Comparison of ENCODE assay signal across 8 mouse cellular contexts in the genomic region with DNA sequence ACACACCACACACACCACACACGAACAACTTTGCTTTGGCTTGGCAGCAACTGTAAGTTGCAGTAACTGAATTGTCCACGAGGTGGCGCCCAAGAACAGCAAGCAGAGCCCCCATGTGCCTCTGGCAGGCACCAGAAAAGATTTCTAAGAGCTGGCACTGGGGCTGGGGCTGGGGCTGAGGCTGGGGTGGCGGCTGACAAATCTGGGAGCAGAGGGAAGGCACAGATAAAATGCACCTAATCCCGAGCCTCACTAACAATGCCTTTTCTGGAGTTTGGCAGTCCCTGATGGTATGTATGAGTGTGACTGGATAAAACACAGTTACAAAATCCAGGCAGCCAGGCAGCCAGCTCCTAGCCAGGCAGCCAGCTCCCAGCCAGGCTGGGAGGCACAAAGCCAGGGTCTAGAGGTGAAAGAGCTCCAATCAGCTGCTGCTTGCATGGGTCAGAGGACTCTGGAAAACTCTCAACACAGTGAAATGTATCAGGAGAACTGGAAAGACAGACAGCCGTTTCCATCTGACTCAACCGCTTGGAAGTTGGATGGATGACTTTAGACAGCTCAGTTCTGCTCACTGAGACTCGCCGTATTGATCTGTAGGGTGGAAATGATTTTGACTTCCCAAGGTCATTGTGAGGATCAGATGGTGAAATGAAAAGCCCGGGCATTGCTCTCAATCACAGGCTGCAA. TPM values are rescaled to one million over a fixed set of nuclear protein-coding genes. Genes with fewer than 3 reads are reported as not detected.
DNase-seq lines count a peak whose midpoint lies in the region; ATAC-seq and TF ChIP-seq lines count a peak whose summit lies in the region.
"Had no signal": no experiment of that assay in that cellular context is flagged by ENCODE, and none has a peak within 500 bp of the region (broad histone marks: within the 10 kb centered on the region; RNA-seq: fewer than 3 reads in every experiment).

No protein-coding gene starts in this region.

- H3K36me3 ChIP-seq in hindbrain, embryonic 14.5 days (replicated peaks; ENCODE audit: control insufficient read depth, insufficient read depth) = no peaks in the 10 kb centered on the region
- no peaks in the 10 kb centered on the region for H3K36me3 ChIP-seq in midbrain, embryonic 15.5 days (replicated peaks)

- TF ChIP-seq POLR2A in cerebellum, adult 2 months (IDR thresholded peaks at IDR 0.05; ENCODE audit: borderline replicate concordance, insufficient read depth, low read length) = no peak

- H3K9ac ChIP-seq in hindbrain, embryonic 14.5 days = no peak overlapping the region
- no peak overlapping the region for H3K9ac ChIP-seq in midbrain, embryonic 15.5 days

- no peak; the same call in 1 of the 2 replicates for ATAC-seq in hindbrain, embryonic 14.5 days (ENCODE audit: low FRiP score)
- peak; percentile 42; the same call in 1 of the 2 replicates for ATAC-seq in midbrain, embryonic 15.5 days (replicated peaks)

- H3K4me2 ChIP-seq in hindbrain, embryonic 14.5 days (replicated peaks) = no peak overlapping the region
- H3K4me2 ChIP-seq in midbrain, embryonic 15.5 days = 0 out of 2 replicates have a peak overlapping the region, but pooled peaks have one; percentile 3

- no peak overlapping the region for H3K27ac ChIP-seq in cerebellum, adult 2 months (ENCODE audit: insufficient read depth, low read length)
- H3K27ac ChIP-seq in hindbrain, embryonic 14.5 days = no peak overlapping the region
- H3K27ac ChIP-seq in midbrain, embryonic 15.5 days = no peak overlapping the region

- H3K4me1 ChIP-seq in cerebellum, adult 2 months (ENCODE audit: control insufficient read depth, insufficient read depth, low read length) = no peaks in the 10 kb centered on the region
- no peaks in the 10 kb centered on the region for H3K4me1 ChIP-seq in hindbrain, embryonic 14.5 days (replicated peaks; ENCODE audit: control insufficient read depth, insufficient read depth, low read length)
- H3K4me1 ChIP-seq in midbrain, embryonic 15.5 days = peaks cover 4% of the 10 kb centered on the region; the same call in 1 of the 2 replicates

- intact Hi-C loops in left cerebral cortex, postnatal 25 days (cut with DNase I) = loop anchor here (2.0 kb wide), 1 partner anchor 64 kb away; no protein-coding TSS in a partner anchor

- no peak overlapping the region for H3K4me3 ChIP-seq in cerebellum, adult 2 months (replicated peaks; ENCODE audit: insufficient read depth, low read depth, low read length)
- no peak overlapping the region for H3K4me3 ChIP-seq in hindbrain, embryonic 14.5 days (replicated peaks; ENCODE audit: low read length)
- no peak overlapping the region for H3K4me3 ChIP-seq in midbrain, embryonic 15.5 days
- H3K4me3 ChIP-seq: myocyte had no signal

- WGBS in cerebellum, adult 2 months = 16% methylated on average over 10 of the region's 10 CpGs
- WGBS in hindbrain, embryonic 14.5 days = 42% methylated on average over 10 of the region's 10 CpGs
- 41% methylated on average over 9 of the region's 10 CpGs for WGBS in midbrain, embryonic 15.5 days

- peak; percentile 86 for TF ChIP-seq CTCF in cerebellum, adult 2 months (IDR thresholded peaks at IDR 0.05; ENCODE audit: borderline replicate concordance, insufficient read depth, low read depth, low read length)

- H3K9me3 ChIP-seq in hindbrain, embryonic 14.5 days (ENCODE audit: control insufficient read depth, low read length) = no peaks in the 10 kb centered on the region
- no peaks in the 10 kb centered on the region for H3K9me3 ChIP-seq in midbrain, embryonic 15.5 days

- no peaks in the 10 kb centered on the region for H3K27me3 ChIP-seq in cerebellum, adult 2 months (ENCODE audit: control insufficient read depth, insufficient read depth, low read length)
- H3K27me3 ChIP-seq in hindbrain, embryonic 14.5 days (ENCODE audit: control insufficient read depth, insufficient read depth, low read length) = no peaks in the 10 kb centered on the region
- H3K27me3 ChIP-seq in midbrain, embryonic 15.5 days (replicated peaks) = no peaks in the 10 kb centered on the region

- peak; percentile 80 for DNase-seq in R1 (ENCODE audit: low read depth, low spot score)
- peak; percentile 61 to 82 for DNase-seq in cerebellum, adult 2 months
- peak; percentile 72 to 82 for DNase-seq in frontal cortex, postnatal 25 days (ENCODE audit: low spot score in 2 of 2)
- peak; percentile 92 for DNase-seq in hindbrain, embryonic 14.5 days (ENCODE audit: low spot score)
- peak; percentile 71 to 79 for DNase-seq in left cerebral cortex, postnatal 25 days (ENCODE audit: low spot score in 2 of 2)
- DNase-seq in spleen, adult 18-20 months = peak; percentile 63 to 88

RNA-seq across cellular contexts. Expression of a gene that starts 13.1 kb away (rescaled TPM):
- 1.2 and 1.6 TPM in 2 replicates for polyA plus RNA-seq in cerebellum, adult 2 months (2012; rRNA removed)
- polyA plus RNA-seq in hindbrain, embryonic 14.5 days (2014; fragmentation: Nextera tagmentation; extraction: Ambion mirVana) = 1.2 and 2.0 TPM in 2 replicates
- total RNA-seq in left cerebral cortex, postnatal 25 days (2021) = under 1 TPM; 0.57 to 0.76 TPM
- 1.4 and 1.8 TPM in 2 replicates for polyA plus RNA-seq in midbrain, embryonic 15.5 days (2015; fragmentation: Nextera tagmentation; extraction: Ambion mirVana)

RNA-seq across cellular contexts. Expression of a gene that starts 23.8 kb away (rescaled TPM):
- 26.3 and 29.8 TPM in 2 replicates for polyA plus RNA-seq in cerebellum, adult 2 months (2012; rRNA removed)
- 39.8 and 48.8 TPM in 2 replicates for polyA plus RNA-seq in hindbrain, embryonic 14.5 days (2014; fragmentation: Nextera tagmentation; extraction: Ambion mirVana)
- total RNA-seq in left cerebral cortex, postnatal 25 days (2021) = 10 to 100 TPM; 54.6 to 64.2 TPM
- polyA plus RNA-seq in midbrain, embryonic 15.5 days (2015; fragmentation: Nextera tagmentation; extraction: Ambion mirVana) = 42.8 and 43.2 TPM in 2 replicates

RNA-seq across cellular contexts. Expression of a gene that starts 50.1 kb away (rescaled TPM):
- 54.8 and 57.8 TPM in 2 replicates for polyA plus RNA-seq in cerebellum, adult 2 months (2012; rRNA removed)
- polyA plus RNA-seq in hindbrain, embryonic 14.5 days (2014; fragmentation: Nextera tagmentation; extraction: Ambion mirVana) = 155 and 177 TPM in 2 replicates
- 10 to 100 TPM; 81.8 to 83.5 TPM for total RNA-seq in left cerebral cortex, postnatal 25 days (2021)
- polyA plus RNA-seq in midbrain, embryonic 15.5 days (2015; fragmentation: Nextera tagmentation; extraction: Ambion mirVana) = 226 and 237 TPM in 2 replicates

RNA-seq across cellular contexts. Expression of a gene that starts 54.5 kb away (rescaled TPM):
- polyA plus RNA-seq in cerebellum, adult 2 months (2012; rRNA removed) = 5.5 and 6.3 TPM in 2 replicates
- 4.9 TPM in 2 replicates for polyA plus RNA-seq in hindbrain, embryonic 14.5 days (2014; fragmentation: Nextera tagmentation; extraction: Ambion mirVana)
- total RNA-seq in left cerebral cortex, postnatal 25 days (2021) = 1 to 10 TPM; 3.1 to 3.2 TPM
- 5.1 and 5.2 TPM in 2 replicates for polyA plus RNA-seq in midbrain, embryonic 15.5 days (2015; fragmentation: Nextera tagmentation; extraction: Ambion mirVana)
